Mouse (Mus musculus) erythroblast, embryonic 14.5 days (primary cell): Measurements from ENCODE around the gene Gnao1.

ENCODE experiments used
- GATA1 ChIP-seq: IDR thresholded peaks from 2 replicates; pipeline ENCODE4 v1.6.1; 2012; ENCODE audit warnings: low read length, inconsistent platforms, mixed read lengths
- TAL1 ChIP-seq: IDR thresholded peaks from 3 replicates; pipeline ENCODE4 v1.6.1; 2012; ENCODE audit warnings: low read length, inconsistent platforms, mixed read lengths

- TF ChIP-seq GATA1 (no peak), TAL1 (no peak)
Measured at GRCm38 (mm10) chr8:93908546-93908945, 98.8 kb downstream of the Gnao1 start.
